Mouse (Mus musculus): ENCODE measurements around the gene Fbxl22.

GRCm38 (mm10) chr9:66518251-66518650 is 3.9 kb upstream of the Fbxl22 start:
- TF ChIP-seq CTCF (IDR thresholded peaks at IDR 0.05; ENCODE audit: extremely low read depth, insufficient read length, insufficient replicate concordance, low read depth, low read length) (no peak), POLR2A (IDR thresholded peaks at IDR 0.05; ENCODE audit: low read depth, low read length) (no peak)
